Mouse (Mus musculus) kidney, adult 2 months (tissue): ENCODE measurements around the gene Zc3hc1.

ENCODE experiments used
- CTCF ChIP-seq: fragments of 200-500 bp; conservative IDR thresholded peaks from 2 replicates; pipeline ENCODE4 v1.5.1; 2011; ENCODE audit warnings: low read depth, mild to moderate bottlenecking, control low read depth, low read length, moderate library complexity, mixed read lengths; ENCODE audit not compliant: insufficient read depth, insufficient read length
- POLR2A ChIP-seq: fragments of 200-500 bp; IDR thresholded peaks from one replicate; pipeline ENCODE4 v1.6.1; 2011; ENCODE audit warnings: low read depth, low read length, control low read depth

GRCm38 (mm10) chr6:30411311-30411710 is 20.5 kb upstream of the Zc3hc1 start:
- TF ChIP-seq CTCF (no peak), POLR2A (no peak)
